Mouse (Mus musculus) limb, embryonic 11.5 days (tissue): ENCODE measurements at regions not wholly inside any gene's neighbourhood (a gene's known extent, or its start where the extent isn't known, plus 50 kb on each side); places are given as distances from the start of the nearest gene placed in this dataset.
A peak's percentile ranks its signal among the peaks of the same experiment; 100 is the strongest.
"Not testable (repeated sequence)": the region's sequence is repeated elsewhere in the genome, so short reads cannot be mapped to it uniquely, and the experiment has no call there.

Experiments used
- ATAC-seq: fragments of 200-750 bp; cut with Nextera tagmentation; 2 replicates; pipeline ENCODE4 v1.8.0; 2017; ENCODE audit warnings: low read depth; ENCODE audit not compliant: insufficient number of reproducible peaks, low FRiP score, low TSS enrichment
- DNase-seq: peaks from one replicate; pipeline ENCODE4 v3.0.0-alpha.2; 2015; ENCODE audit warnings: low spot score
- H3K27ac ChIP-seq: fragments of 300-500 bp; sonication (generic); replicated peaks from 2 replicates; pipeline ENCODE4 v1.5.1; 2014; ENCODE audit warnings: low read depth, mild to moderate bottlenecking, low read length
- H3K27me3 ChIP-seq: fragments of 300-500 bp; sonication (generic); 2 replicates; pipeline ENCODE4 v1.6.1; 2014; ENCODE audit warnings: mild to moderate bottlenecking, low read length, mixed read lengths; ENCODE audit not compliant: control insufficient read depth, insufficient read depth
- H3K36me3 ChIP-seq: fragments of 300-500 bp; sonication (generic); 2 replicates; pipeline ENCODE4 v1.6.1; 2014; ENCODE audit warnings: mild to moderate bottlenecking, low read length, moderate library complexity, mixed read lengths; ENCODE audit not compliant: control insufficient read depth, insufficient read depth
- H3K4me1 ChIP-seq: fragments of 300-500 bp; sonication (generic); 2 replicates; pipeline ENCODE4 v1.6.1; 2014; ENCODE audit warnings: low read length, mixed read lengths; ENCODE audit not compliant: control insufficient read depth, insufficient read depth
- H3K4me2 ChIP-seq: fragments of 300-500 bp; sonication (generic); 2 replicates; pipeline ENCODE4 v1.6.1; 2014; ENCODE audit warnings: low read depth, mild to moderate bottlenecking, moderate library complexity; ENCODE audit not compliant: severe bottlenecking
- H3K4me3 ChIP-seq: fragments of 300-500 bp; sonication (generic); 2 replicates; pipeline ENCODE4 v1.5.1; 2014; ENCODE audit warnings: low read depth, low read length
- H3K9ac ChIP-seq: fragments of 300-500 bp; sonication (generic); 2 replicates; pipeline ENCODE4 v1.6.1; 2014; ENCODE audit warnings: mild to moderate bottlenecking, low read length
- H3K9me3 ChIP-seq: fragments of 300-500 bp; sonication (generic); 2 replicates; pipeline ENCODE4 v1.6.1; 2016; ENCODE audit warnings: low read length; ENCODE audit not compliant: control insufficient read depth
- WGBS: fragments of 180-500 bp; shearing (Covaris S2); extraction: QIAGEN DNeasy Blood & Tissue Kit; methylation state at CpG from one replicate; pipeline ENCODE4 v1.1.7; 2014; 5-methylcytosine and 5-hydroxymethylcytosine counted together

DNA sequence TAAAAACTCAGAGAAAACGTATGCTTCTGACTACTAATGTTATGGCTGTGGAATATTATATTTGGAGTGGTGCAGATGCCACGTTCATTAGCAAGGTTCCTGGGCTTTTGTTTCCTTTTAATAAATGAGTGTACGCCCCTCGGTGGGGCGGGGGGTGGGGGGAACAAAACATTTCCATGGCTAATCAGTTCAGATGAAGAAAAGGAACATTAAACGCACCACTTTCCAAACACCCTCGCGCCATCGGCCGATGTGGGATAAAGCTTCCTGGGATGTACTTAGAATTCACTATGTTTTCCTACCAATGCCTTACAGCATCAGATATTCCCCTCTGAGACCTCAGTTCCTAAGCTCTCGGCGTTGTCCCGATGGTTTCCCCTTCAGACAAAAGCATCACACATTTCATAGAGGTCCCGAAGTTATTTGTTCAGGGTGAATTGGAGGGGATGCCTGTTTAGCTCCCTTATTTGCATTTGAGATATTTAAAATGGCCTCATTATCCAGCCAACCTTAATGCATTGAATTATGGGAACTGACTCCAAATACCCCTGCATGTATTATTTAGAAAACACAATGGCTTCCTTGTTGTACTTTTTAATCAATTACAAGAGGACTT lies 155.5 kb upstream of the Pmfbp1 start:
- no peak overlapping the region for H3K27ac ChIP-seq
- H3K9ac ChIP-seq, result no peak overlapping the region
- no peaks in the 10 kb centered on the region for H3K36me3 ChIP-seq
- no peak for ATAC-seq
- DNase-seq, result no peak
- no peaks in the 10 kb centered on the region for H3K27me3 ChIP-seq
- no peaks in the 10 kb centered on the region for H3K4me1 ChIP-seq
- H3K4me3 ChIP-seq, result no peak overlapping the region
- 91% methylated on average over 14 of the region's 14 CpGs for WGBS
- no peaks in the 10 kb centered on the region for H3K9me3 ChIP-seq
- no peak overlapping the region for H3K4me2 ChIP-seq

DNA sequence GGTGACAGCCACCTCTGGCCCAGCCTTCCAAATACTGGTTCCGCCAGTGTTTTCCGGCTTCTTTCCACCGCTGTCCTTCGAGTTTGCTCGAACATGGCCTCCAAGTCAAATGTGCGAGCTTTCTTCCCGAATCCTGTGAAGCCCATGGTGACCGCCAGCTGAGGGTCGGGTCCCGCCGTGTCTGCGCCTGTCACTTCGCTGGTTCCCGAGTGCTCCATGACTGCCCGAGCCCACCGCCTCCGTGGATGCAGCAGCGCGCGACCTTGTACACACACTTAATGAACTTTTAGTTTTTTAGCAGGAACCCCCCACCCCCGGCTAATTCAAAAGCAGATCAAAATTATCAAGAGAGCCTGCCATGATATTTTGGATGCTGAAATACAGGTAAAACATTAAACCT lies 153.2 kb upstream of the Pmfbp1 start:
- H3K9me3 ChIP-seq, result not testable (repeated sequence)
- WGBS, result 92% methylated on average over 21 of the region's 21 CpGs

DNA sequence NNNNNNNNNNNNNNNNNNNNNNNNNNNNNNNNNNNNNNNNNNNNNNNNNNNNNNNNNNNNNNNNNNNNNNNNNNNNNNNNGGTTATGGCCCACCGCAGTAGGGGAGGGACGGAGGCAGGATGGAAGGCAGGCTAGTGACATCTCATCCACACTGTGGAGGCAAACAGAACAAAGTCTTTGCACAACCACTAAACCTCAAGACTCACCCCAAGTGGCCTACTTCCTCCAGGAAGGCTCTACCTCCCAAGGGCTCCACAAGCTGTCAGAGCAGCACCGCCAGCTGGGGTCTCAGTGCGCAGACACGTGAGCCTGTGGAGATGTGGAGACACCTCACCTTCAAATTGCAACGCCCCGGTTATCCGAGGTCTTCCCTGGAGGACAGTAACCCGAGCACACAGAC lies 138.7 kb upstream of the Pmfbp1 start:
- H3K4me1 ChIP-seq, result 0 out of 2 replicates have a peak, but pooled peaks cover 1% of the 10 kb centered on the region

More for the DNA sequence above, 153.2 kb upstream of the Pmfbp1 start:
- not testable (repeated sequence) for H3K9ac ChIP-seq, ATAC-seq, H3K27me3 ChIP-seq, H3K4me1 ChIP-seq, H3K36me3 ChIP-seq, DNase-seq, H3K4me2 ChIP-seq, H3K27ac ChIP-seq, H3K4me3 ChIP-seq

GRCm38 (mm10) chr8:109359396-109360051 lies 134.3 kb upstream of the Pmfbp1 start:
- no peak overlapping the region for H3K4me3 ChIP-seq
- H3K9ac ChIP-seq, result peak overlapping the region; percentile 28; the same call in 1 of the 2 replicates
- no peaks in the 10 kb centered on the region for H3K27me3 ChIP-seq
- DNase-seq (peak; percentile 36), ATAC-seq (no peak)
- H3K9me3 ChIP-seq, result no peaks in the 10 kb centered on the region
- peak overlapping the region; percentile 23; the same call in 1 of the 2 replicates for H3K4me2 ChIP-seq
- WGBS, result 45% methylated on average over 16 of the region's 16 CpGs
- 0 out of 2 replicates have a peak, but pooled peaks cover 6% of the 10 kb centered on the region for H3K4me1 ChIP-seq
- H3K36me3 ChIP-seq, result no peaks in the 10 kb centered on the region
- H3K27ac ChIP-seq, result no peak overlapping the region

More for the DNA sequence above, 138.7 kb upstream of the Pmfbp1 start:
- no peaks in the 10 kb centered on the region for H3K36me3 ChIP-seq
- WGBS, result 83% methylated on average over 9 of the region's 9 CpGs
- no peak for DNase-seq
- no peak overlapping the region for H3K4me2 ChIP-seq
- ATAC-seq, result no peak
- H3K4me3 ChIP-seq, result no peak overlapping the region
- H3K27me3 ChIP-seq, result no peaks in the 10 kb centered on the region
- no peak overlapping the region for H3K9ac ChIP-seq
- H3K27ac ChIP-seq, result no peak overlapping the region
- no peaks in the 10 kb centered on the region for H3K9me3 ChIP-seq

DNA sequence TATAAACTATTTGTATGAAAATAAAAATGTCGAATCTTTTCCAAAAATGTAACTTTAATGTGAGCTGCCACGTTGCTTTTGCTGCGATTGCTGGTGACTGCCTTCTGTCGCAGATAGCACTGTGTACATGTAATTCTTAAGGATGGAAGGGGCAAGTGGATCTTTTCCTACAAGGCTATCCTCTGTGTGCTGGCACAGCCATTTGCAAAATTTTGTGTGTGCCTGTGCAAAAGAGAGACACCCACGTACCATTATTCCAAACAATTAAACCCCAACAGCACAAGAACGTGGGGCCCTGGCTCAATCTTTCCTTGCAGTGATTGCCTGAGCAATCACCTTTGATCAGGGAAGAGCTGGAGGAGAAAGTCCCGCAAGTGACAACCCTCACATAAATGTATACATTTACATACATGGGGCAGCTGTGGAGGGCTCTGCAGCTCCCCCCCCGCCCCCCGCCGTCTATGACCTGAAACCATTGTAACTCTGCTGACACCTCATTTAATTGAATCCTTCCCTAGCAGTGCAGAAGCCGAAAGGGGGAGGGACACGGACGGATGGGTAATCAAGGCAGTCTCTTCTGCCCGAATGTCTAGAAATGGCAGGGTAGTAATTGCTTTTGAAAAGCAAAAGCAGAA lies 133.6 kb upstream of the Pmfbp1 start:
- no peaks in the 10 kb centered on the region for H3K27me3 ChIP-seq
- H3K4me1 ChIP-seq, result 0 out of 2 replicates have a peak, but pooled peaks cover 6% of the 10 kb centered on the region
- H3K36me3 ChIP-seq, result no peaks in the 10 kb centered on the region
- H3K9ac ChIP-seq, result no peak overlapping the region
- no peak overlapping the region for H3K4me3 ChIP-seq
- peak overlapping the region; percentile 55 for H3K4me2 ChIP-seq
- no peaks in the 10 kb centered on the region for H3K9me3 ChIP-seq
- no peak for ATAC-seq
- no peak overlapping the region for H3K27ac ChIP-seq
- 19% methylated on average over 14 of the region's 14 CpGs for WGBS
- peak; percentile 52 for DNase-seq

DNA sequence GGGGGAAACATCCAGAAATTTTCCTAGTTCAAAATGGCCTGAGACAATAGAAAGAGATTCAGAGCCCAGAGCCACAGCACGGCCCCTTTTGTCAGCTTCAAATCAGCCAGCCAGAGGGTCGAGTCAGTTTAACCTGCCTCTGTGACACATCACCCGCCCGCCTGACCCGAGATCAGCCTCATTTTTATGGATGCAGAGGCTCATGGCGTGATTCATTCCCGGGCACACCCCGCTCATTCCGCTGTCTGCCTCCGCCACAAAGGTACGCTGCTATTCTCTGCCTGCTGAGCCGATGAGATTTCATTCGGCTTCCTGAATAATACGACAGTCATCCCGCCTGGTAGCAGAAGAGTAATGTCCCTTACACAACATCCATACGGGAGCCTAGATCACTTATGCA lies 132.9 kb upstream of the Pmfbp1 start:
- peak overlapping the region; percentile 53 for H3K9ac ChIP-seq
- WGBS, result 7% methylated on average over 16 of the region's 16 CpGs
- H3K36me3 ChIP-seq, result no peaks in the 10 kb centered on the region
- DNase-seq (peak; percentile 64), ATAC-seq (no peak)
- H3K4me1 ChIP-seq, result 0 out of 2 replicates have a peak, but pooled peaks cover 6% of the 10 kb centered on the region
- no peaks in the 10 kb centered on the region for H3K9me3 ChIP-seq
- no peaks in the 10 kb centered on the region for H3K27me3 ChIP-seq
- H3K27ac ChIP-seq, result no peak overlapping the region
- peak overlapping the region; percentile 55 for H3K4me2 ChIP-seq
- H3K4me3 ChIP-seq, result peak overlapping the region; percentile 10; the same call in 1 of the 2 replicates

- no peaks in the 10 kb centered on the region for H3K9me3 ChIP-seq
- no peak overlapping the region for H3K4me3 ChIP-seq
- H3K36me3 ChIP-seq, result no peaks in the 10 kb centered on the region
- no peak overlapping the region for H3K4me2 ChIP-seq
- H3K27ac ChIP-seq, result no peak overlapping the region
- WGBS, result 82% methylated on average over 7 of the region's 7 CpGs
- H3K4me1 ChIP-seq, result 0 out of 2 replicates have a peak, but pooled peaks cover 6% of the 10 kb centered on the region
- ATAC-seq (no peak), DNase-seq (no peak)
- H3K9ac ChIP-seq, result no peak overlapping the region
- no peaks in the 10 kb centered on the region for H3K27me3 ChIP-seq
Observed at GRCm38 (mm10) chr8:109361575-109362361, 132.1 kb upstream of the Pmfbp1 start.
